Mouse (Mus musculus): ENCODE results near the gene Usp34.
"Not testable (repeated sequence)": the region's sequence is repeated elsewhere in the genome, so short reads cannot be mapped to it uniquely, and the experiment has no call there.

Usp34 gene

DNA sequence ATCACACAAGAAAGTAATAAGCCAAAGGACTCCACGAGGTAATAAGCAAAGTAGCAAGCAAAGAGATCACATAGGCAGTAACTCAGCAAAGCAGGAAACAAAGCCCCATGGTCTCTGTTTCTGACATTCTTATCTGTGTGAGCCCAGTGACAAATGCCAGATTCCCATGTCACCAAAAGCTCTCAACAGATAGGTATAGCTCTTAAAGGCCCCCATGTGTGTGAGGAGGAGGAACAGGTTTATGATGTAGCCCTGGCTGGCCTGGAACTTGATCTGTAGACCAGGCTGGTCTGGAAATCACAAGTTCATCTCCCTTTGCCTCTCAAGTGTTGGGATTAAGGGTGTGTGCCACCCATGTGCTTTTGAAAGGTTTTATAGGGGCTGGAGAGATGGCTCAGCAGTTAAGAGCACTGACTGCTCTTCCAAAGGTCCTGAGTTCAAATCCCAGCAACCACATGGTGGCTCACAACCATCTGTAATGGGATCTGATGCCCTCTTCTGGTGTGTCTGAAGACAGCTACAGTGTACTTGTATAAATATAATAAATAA, 53.1 kb downstream of the Usp34 start:
- DNase-seq = not testable (repeated sequence)

DNA sequence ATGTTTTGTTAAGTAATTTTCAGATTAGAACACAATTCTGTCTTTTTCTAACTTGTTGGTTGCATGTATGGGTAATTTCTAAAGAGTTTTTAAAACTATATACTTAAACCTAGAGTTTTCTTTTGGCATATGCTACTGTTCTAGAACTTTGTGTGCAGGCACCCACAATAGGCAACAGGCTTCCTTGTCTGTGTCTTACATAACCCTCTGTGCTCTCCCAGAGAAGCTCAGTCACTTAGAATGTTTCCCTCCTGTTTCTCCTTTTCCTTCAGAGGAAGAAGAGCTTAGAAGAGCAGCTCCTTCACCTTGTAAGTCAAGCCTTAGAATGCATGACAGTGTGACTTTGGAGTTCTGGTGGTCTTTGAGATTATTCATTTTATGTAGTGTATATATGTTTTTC, 55.6 kb downstream of the Usp34 start:
- no peak for DNase-seq

DNA sequence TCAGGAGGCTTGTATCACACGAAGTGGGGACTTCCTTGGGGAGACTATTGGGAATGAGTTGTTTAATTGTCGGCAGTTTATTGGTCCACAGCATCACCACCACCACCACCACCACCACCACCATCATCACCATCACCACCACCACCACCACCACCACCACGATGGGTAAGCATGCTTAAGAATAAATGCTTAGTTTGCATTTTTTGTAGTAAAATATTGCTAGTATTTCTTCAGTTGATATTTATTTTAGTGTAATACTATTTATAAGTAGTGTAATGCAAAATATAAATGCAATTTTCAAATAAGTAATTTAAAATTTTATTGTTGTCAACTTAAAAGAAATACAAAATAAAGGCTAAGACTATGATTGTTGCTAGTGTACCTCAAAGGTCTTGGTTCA, 57.7 kb downstream of the Usp34 start:
- no peak for DNase-seq

DNA sequence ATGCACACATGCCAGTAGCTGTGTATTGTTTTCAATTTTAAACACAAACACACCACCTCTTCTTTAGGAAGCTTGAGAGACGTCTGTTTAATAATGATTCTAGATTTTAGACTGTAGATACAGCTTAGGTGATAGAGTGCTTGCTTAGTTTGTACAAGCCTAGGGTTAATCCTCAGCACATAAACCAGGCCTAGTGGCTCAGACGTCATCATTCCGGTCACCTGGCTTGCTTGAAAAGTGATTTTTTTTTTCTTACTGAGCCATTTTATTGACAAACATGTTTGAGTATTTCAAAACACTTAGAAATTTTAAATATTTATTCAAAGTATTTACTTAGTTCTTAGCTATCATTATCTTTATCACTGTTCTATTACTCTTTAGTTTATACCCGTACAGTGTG, 65.3 kb downstream of the Usp34 start:
- DNase-seq = no peak

DNA sequence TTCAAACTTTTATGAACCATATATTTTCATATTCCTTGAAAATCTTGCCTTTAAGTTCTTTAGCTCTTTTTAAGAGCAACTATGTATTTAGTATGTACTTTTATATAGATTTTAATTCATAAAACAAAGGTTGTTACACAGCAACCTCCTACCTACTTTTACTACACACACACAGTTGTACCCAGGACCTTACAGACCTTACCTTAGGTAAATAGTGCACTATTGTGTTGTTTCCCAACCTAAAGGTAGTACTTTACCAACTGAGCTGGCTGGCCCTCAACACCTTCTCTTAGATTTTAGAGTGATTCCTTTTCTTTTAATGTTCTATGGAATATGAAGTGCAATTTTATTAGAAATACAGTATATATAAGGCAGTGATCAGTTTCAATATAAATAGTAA, 65.8 kb downstream of the Usp34 start:
- DNase-seq = no peak

DNA sequence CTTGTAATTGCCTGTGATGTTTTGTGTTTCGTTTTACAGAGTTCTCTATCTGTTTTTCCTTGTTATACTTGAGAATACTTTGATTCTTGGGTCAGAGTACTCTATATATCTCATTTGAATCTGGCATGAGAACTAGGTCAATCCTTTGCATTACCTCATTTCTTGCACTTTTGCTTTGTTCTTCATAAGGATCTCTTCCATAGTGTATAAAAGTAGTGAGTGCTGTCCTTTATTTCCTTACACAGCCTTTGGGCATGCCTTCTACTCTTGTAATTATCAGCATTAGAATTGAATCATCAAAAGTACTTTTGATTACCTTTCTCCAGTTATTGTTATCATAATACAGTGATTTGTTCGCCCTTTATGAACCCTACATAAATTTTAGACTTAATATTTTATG, 73.4 kb downstream of the Usp34 start:
- no peak for DNase-seq

DNA sequence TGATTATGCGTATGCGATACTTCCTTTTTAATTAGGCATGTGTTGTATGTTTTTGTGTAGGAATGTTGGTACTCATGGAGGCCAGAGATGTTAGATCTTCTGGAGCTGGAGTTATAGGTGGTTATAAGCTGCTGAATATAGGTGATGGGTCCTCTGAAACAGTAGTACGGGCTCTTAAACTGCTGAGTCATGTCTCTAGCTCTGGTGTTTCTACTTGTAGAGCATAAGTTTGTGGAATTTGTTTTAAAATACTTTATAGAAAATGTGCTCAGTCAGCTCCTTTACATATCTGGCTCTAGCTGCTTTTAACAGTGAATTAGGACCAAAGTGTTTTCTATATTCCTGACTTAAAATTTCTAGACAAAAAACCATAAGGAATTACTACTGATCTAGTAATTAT, 73.9 kb downstream of the Usp34 start:
- no peak for DNase-seq

DNA sequence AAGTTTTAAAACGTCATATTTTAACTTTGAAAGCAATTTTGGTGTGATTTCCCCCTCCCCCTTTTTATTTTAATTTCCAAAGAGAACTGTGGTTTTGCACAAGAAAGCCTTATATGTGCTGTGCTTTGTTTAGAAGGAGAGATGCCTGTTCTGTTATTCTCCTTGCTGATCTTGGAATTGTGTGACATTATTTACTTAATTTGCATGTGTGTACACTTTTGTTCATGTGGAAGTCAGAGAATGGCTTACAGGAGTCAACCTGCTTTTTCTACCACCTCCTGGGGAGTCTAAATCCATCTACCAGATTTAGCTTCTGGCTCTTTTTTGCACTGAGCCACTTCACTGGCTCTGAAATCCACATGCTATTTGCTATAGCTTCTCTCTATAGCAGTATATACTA, 76.1 kb downstream of the Usp34 start:
- DNase-seq = no peak

DNA sequence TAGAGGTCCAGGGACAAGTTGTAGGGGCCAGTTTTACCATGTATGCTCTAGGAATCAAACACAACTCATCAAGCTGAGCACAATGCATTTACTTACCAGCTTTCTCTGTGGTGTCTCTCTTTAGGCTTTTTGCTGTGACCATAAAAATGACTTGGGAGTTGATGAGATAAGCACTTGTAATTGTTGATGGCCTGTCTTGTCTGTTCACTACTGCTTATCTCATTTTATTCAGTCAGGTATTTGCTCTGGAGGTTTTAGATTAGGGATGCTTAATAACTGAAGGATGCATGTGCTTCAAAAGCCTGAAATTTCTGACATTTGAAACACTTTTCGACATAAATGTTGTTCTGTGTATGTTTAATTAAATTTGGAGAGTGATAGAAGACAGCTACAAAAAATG, 83.0 kb downstream of the Usp34 start:
- no peak for DNase-seq

DNA sequence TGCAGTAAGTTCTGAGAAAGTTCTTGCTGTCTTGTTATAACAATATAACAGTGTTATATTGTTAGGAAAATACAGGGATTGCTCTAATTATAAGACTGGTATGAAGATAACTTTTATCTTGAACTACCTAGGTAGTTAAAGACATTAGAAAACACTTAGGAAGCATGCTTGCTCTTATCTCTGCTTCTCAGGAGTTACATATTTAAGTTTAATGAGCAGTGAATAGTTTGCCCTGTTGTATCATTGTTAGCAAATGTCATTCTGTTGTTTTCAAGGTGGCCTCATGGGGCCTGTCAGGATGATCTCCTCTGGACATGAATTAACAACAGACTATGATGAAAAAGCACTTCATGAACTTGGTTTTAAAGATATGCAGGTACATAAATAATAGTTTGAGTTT, 85.9 kb downstream of the Usp34 start:
- no peak for DNase-seq

DNA sequence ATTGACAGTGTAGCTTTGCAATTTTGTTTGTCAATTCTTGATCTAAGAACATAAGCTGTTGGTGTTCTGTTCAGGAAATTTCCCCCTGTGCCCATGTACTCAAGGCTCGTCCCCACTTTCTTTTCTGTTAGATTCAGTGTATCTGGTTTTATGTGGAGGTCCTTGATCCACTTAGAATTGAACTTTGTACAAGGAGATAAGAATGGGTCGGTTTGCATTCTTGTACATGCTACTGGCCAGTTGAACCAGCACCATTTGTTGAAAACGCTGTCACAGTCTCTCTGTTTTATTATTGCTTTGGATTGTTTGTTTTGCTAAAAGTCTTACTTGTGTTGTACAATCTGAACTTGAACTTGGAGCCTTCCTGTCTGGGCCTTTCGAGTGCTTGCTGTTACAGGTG, 89.9 kb downstream of the Usp34 start:
- no peak for DNase-seq

DNA sequence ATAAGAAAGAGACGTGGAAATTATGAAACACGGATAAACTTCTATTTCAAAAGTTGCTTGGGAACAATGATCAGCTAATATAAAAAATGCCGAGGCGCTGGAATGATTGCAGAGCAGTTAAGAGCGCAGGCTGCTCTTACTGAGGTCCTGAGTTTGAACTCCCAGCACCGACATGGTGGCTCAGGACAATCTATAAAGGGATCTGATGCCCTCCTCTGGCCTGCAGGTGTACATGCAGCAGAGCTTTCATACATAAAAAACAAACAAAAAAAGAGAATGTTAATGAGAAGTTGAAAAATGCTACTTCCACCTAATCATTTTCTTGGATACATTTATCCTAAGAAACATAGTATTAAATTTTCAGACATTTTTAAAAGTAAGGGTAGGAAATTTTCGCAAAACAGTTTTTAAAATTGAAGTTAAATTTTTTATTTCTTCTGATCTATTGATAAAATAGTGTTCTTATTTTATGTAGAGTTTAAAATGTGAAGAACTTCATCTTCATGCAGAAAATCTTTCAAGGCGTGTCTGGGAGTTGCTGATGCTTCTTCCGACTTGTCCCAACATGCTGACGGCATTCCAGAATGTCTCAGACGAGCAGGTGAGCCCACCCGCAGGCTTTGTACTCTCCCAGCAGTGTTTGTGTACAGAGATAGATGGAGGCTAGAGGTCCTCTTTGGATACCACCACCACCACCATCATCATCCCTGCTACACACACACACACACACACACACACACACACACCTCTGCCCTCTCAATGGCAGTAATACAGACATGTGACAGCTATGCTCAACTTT, 94.5 kb downstream of the Usp34 start:
- DNase-seq = no peak

DNA sequence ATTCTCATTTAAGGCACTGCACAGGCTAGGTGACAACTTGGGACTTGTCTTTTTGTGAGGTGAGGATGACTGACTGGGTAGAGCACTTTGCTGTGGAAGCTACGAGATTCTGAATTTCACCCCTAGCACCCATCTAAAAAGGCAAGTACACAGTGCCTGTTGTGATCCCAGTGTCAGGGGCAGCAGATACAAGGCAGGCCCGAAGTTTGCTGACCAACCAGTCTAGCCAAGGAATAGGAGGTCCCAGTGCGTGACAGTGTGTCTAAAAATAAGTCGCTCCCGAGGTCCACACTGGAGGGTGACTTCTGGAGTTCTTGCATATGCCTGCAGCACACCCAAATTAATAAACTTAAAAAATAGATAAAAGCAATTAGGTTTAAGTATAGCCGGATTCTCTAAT, 121.6 kb downstream of the Usp34 start:
- no peak for DNase-seq

DNA sequence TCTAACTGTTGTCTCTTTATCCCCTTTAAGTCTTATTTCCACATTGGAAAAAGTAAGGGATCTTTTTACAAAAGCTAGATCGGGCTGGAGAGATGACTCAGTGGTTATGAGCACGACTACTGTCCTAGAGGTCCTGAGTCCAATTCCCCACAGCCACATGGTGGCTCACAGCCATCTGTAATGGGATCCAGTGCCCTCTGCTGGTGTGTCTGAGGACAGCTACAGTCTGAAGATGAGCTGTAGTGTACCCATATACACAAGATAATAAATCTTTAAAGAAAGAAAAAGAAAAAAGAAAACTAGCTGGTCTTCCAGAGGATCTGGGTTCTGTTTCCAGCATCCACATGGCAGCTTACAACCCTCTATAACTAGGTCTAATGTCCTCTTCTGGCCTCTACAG, 123.3 kb downstream of the Usp34 start:
- no peak for DNase-seq

DNA sequence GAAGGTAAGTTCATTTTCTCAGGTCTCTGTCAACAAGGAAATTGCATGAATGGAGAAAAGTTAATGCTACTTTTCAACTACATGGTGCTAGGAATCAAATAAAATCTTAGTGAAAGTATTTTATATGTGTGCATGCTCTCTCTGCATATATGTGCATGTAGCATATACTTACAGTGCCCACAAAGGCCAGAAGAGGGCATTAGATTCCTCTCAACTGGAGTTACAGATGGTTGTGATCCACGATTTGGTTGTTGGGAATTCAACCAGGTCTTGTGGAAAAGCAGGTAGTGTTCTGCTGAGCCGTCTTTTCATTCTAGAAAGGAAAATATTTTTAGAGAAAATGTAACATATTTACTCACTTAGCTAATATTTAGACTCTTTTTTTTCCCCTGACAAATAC, 129.4 kb downstream of the Usp34 start:
- DNase-seq = no peak

DNA sequence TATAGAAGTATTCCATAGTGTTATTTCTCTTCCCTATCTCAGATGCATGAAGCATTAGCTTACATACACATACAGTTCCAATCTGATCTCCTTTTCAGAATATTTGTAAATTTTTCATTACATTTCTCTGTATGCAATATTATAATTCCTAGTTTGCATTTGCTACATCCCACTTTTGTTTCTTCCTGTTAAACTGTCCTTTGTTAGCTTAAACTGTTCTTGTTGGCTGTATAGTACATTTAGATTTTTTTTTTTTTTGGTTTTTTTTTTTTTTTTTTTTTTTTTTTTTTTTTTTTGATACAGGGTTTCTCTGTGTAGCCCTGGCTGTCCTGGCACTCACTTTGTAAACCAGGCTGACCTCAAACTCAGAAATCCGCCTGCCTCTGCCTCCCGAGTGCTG, 159.2 kb downstream of the Usp34 start:
- not testable (repeated sequence) for DNase-seq

DNA sequence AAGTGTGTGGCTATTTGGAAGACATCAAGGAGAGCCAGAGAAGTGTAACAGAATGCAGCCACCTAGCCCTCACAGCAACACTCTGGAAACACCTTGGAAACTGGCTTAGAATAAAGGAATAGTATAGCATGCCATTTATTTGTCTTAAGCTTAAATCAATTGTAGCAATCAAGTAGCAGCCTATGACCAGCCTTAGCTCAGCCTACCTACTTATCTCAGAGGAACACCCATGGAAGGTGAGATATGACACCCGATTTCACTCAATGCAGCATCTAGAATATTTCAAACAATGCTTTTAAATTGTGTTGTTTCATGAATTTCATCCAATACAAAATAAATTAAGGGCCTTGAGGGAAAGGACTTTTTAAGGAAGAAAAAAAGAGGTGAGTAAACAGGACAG, 183.3 kb downstream of the Usp34 start:
- no peak for DNase-seq

DNA sequence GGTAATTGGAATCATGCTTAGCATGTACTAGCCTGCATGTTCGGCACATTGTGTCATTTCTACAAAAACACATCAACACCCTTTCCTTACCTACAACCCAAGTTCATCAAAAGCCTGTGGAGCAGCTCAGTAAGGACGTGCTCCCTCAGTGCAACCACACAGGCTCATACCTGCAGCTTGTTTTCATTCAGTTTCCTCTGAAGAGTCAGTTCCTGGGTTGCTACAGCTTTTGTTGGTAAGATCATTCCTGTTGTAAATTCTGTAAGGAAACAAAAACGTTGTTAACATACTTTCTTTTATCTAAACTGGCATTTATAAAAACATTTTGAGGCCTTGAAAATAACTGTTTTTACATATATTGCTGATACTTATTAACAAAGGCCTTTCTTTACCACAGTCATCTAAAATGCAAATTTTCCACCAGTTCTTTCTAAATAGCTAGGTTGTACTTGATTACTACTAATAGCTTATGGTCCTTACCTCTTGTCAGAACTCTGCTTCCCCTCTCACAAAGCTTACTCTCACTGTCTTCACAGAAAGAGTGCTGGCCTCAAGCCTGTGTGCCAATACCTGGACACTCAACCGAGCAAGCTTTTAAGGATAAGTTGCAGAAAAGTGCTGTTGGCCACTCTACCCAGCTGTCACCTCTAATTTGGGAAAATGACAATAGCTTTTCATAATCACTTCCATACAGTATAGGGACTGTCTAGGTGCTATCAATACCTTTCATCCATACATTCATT, 185.5 kb downstream of the Usp34 start:
- DNase-seq = no peak

DNA sequence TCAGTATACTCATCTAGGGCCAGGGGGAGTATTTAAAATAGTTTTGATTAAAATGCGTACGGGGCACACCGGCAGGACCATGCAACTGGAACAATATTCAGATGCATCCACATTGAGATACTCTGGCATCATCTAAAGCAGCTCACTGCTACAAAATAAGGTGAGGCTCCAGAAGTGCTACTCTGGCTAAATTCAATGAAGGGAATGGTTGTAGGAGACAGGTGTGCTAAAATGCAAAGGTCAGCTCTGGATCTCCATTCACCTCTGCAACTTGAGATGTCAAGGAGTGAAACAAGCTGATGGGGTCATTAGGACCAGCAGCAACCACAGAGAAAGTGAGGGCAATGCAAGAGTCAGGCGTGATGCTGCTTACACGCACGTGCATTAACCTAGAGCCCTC, 188.5 kb downstream of the Usp34 start:
- DNase-seq = no peak

DNA sequence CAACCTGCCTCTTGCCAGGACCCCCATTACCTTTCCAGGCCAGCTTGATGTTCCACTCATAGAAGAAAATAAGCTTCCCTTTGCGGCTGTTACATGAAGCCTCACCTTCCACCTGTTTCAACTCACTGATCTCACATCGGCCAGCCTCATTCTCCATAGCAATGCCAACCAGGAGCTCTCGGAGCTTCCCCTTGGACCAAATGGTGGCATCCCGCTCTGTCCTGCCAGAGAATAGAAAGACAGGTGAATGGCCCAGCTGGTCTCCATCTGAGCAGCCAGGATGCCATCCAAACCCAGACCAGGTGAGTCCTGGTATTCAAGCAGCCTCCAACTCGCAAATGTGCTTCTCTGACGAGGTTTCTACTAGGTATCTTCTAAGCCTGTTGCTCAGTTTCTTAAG, 190.0 kb downstream of the Usp34 start:
- no peak for DNase-seq

DNA sequence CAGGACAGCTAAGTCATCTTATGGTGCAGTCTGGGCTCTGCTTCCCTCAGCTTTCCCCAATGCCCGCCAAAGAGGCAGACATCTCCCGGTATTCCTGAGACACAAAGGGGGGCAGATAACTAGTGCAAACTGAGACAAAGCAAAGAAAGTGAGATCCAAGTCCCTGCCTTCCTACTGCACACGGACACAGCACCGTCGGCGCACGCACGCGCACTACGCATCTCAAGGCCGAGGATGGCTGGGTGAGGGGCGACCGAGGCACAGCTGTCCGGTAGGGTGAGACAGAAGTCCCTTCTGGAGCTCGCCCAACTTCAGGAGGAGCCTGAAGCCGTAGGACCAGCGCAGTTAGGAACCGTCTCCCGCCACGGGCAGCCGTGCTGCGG, 190.6 kb downstream of the Usp34 start:
- DNase-seq = peak; percentile 70

DNA sequence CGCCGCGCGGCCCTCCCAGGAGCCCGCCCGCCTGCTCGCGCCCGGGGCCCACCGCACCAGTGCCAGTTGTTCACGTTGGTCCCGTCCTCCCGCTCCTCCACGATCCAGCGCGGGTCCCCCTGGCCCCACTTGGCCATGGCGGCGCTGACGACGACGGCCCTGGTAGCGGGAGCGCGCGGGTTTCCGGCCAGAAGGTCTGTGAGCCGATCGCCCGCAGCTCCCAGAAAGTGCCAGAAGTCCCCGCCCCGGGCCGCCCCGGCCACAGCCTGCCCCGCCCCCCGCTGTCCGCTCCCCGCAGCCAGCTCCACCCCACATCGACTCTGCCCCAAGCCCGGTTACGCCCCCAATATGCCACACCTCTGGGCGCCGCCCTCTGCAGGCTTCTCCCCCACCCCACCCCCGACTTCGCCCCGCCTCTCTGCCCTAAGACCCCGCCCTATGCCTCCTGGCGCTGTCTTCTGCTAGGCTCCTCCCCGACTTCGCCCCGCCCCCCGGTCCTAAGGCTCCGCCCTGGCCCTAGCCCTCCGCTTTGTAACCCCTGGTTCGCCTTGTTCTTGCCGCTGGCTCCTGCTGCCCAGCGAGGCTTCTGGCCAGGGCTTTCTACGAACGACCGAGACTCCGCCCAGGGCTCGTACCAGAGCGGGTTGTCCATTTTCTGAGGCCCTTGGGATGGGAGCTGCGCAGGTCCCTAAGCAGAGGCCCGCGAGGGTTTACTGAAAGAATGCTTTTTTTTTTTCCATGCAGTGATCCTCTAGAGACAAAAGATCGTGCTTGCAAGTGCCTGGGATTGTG, 191.2 kb downstream of the Usp34 start, which contains the start of gene Ahsa2:
Gene Ahsa2 (minus strand): TSS at position 313 of the 792 bp plus-strand sequence.
- peak; percentile 99 for DNase-seq

DNA sequence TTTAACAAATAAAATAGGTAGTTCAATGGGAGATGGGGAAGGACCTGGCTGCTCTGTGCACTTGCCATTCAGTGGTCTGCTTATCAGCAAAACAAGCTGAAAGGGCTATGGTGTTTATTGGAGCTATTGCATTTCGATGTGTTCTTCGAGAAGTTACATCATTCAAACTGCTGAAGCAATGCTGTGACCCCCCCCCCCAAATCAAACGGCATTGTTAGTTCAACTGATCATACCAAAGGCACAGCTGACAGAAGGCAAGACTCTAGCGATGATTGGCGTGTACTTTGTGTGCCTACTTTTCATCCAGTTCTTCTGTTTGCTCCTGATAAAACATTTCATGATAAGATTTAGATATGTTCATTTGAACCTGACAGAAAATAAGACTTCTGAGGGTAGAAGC, 191.9 kb downstream of the Usp34 start:
- no peak for DNase-seq
